Mouse (Mus musculus) regulatory T cell (primary cell): Measurements from ENCODE around the gene Syce3.

ENCODE experiments used
- in situ Hi-C: fragments of 300-600 bp; cut with MboI, MseI; formaldehyde crosslinking; loops from one replicate; pipeline ENCODE4 v1.15.1; 2025; ENCODE audit warnings: high pct_unique_total_duplicates

Gene Syce3

DNA sequence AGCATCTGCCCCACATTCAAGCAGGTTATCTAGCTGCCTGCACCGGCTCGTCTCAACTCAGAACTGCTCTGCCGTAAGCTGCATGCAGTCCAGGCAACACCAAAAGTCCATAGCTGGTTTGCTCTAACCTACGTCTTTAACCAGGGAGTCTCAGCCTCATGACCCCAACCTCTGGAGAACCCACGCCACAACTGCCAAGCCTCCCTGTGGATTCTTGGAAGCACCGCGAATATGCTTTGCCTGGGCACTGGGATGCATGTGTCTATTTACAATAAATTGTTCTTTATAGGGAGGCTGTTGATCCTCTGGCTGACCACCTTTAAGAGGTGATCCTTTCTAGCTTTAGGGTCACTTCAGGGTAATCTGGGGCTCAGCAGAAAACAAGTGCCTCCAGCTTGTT lies 37.8 kb downstream of the Syce3 start:
- in situ Hi-C loops, result no loop called here

DNA sequence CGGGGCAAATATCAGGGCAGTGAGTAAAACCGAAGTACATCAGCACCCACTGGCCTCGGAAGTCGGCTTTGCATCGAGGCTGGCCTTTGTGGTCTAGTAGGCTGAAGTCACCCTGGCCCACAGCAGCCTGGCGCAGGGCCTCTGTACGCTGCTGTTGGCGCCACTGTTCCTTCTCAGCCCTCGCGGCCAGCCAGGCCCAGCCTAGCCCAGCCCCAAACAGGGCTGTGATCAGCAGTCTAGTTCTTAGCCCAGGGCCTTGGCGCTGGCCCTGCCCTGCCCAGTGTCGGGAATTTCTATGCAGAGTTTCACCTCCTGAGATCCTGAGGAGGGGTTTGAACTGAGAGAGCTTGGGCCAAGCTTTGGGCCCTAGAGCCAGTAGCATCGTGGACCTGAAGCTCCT lies 38.2 kb downstream of the Syce3 start:
- in situ Hi-C loops, result no loop called here

- in situ Hi-C loops, result no loop called here
These were observed 45.2 kb downstream of the Syce3 start for GRCm38 (mm10) chr15:89365141-89365551.

DNA sequence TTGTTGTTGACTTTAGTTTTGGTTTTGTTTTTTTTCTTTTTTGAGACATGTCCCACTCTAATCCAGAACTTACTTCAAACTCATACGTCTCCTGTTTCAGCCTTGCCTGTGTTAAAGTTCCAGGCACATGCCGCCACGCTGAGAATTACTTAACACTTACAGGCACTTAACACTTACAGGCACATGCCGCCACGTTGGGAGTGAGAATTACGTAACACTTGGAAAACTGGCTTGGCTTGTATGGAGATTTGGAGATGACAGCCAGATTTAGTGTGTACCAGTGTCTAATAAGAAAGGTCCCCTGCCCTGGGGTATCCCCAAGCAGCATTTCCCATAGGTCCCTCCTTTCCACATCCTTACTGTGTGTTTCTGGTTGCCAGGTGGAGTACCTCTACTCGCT lies 47.3 kb downstream of the Syce3 start:
- in situ Hi-C loops, result no loop called here

GRCm38 (mm10) chr15:89358784-89359183 lies 51.5 kb downstream of the Syce3 start:
- in situ Hi-C loops, result no loop called here

DNA sequence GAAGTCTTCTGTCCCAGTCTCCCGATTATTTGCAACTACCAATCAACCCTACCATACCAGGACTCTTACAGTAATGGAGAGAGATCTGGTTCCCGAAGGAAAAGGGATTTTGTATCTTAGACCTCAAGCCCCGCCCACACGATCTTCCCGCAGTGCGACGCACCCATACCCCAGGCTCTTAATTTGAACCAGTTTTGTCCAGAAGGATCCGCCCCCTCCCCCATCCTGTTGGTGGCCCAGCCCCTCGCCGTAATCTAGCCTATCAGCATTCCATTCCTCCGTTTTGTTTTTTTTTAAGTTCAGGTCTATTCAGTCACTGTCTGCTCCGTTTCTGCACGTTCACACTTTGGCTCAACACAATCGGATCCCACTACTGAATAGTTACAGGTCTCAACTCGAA lies 53.9 kb downstream of the Syce3 start:
- in situ Hi-C loops, result no loop called here

- in situ Hi-C loops, result no loop called here
These were observed 54.8 kb downstream of the Syce3 start, which contains the start of the genes Lmf2 and Ncaph2 for GRCm38 (mm10) chr15:89355241-89356187. Gene Lmf2, minus strand, starts transcription at chr15:89355659. Gene Ncaph2, plus strand, starts transcription at chr15:89355719.

DNA sequence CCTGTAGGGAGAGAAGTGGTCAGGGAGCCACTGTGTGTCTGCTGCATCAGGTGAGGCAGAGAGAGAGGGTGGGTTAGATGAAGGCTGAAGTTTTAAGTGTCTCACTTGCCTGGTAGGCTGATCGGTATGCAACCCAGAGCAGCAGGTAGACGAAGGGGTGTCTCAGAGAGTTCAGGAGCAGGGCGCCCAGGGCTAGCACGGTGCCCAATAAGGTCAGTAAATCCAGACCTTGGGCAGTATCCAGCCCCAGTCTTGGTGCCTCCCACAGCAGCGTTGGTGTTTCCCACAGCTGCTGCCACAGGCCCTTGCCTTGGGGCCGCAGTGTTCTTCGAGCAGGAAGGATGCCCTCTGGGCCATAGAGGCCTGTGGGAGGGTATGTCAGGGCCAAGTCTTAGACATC lies 55.8 kb downstream of the Syce3 start:
- in situ Hi-C loops, result no loop called here

GRCm38 (mm10) chr15:89353837-89354236 lies 56.5 kb downstream of the Syce3 start:
- in situ Hi-C loops, result no loop called here

GRCm38 (mm10) chr15:89352795-89353194 lies 57.5 kb downstream of the Syce3 start:
- in situ Hi-C loops, result no loop called here

DNA sequence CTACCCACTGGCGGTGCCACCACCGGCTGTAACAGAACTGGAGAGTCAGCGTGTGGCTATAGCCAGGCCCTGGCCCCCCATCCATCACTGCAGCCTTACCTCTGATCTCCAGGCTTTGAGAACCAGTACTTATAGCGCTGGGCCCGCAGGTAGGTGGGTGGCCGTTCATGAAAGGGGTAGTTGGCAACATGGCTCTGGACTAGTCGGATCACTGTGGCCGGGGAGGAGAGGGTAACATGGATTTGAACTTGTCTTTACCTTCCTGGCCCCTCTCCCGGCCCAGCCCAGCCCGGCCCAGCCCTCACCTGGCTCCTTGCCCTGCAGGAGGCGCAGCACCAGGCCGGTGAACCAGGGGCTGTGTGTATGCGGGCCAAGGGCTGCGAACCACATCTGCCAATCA lies 58.2 kb downstream of the Syce3 start:
- in situ Hi-C loops, result no loop called here

- in situ Hi-C loops, result no loop called here
These were observed 59.0 kb downstream of the Syce3 start for GRCm38 (mm10) chr15:89351302-89351701.

DNA sequence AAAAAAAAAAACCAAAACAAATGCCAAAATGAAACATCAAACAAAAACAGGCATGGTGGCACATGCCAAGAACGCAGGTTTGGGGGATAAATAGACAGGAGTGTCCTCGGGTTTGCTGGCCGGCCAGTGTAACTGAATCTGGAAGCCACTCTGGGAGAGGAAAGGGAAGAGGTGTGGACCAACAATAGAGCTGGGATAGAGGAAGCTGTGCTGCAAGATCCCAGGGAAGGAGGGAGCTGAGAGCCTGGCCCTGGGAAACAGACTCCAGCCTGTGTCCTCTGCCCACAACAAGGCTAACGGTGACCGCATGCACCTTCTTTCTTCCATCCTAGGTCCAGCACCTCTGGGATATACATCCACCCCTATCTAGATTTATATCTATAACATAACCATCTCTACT lies 59.9 kb downstream of the Syce3 start:
- in situ Hi-C loops, result no loop called here

DNA sequence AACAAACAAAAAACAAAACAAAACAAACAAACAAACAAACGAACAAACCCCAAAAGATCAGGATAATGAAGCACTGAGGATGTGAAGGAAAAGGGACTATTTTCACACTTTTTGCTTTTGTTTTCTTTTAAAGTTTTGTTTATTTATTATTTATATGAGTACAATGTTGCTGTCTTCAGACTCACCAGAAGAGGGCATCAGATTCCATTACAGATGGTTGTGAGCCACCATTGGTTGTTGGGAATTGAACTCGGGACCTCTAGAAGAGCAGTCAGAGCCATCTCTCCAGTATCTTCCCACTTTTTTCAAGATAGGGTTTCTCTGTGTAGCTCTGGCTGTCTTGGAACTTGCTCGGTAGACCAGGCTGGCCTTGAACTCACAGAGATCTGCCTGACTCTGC lies 67.0 kb downstream of the Syce3 start:
- in situ Hi-C loops, result no loop called here

DNA sequence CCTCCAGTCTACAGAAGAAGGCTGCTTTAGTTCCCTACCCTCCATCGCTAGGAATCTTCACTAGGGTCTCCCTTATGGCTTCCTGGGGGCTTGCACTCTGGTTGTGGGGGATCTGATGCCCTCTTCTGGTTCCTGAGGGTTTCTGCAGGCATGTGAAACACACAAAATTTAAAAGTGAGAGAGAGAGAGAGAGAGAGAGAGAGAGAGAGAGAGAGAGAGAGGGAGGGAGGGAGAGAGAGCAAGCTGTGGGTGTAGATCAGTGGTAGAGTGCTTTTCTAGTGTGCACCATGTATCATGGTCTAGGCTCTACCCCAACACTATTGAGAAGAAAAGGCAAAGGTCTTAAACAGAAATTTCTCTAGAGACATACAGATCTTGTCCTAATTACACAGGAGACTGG lies 68.6 kb downstream of the Syce3 start:
- in situ Hi-C loops, result no loop called here
